Mouse (Mus musculus) layer of hippocampus, adult 18-20 months (tissue): Measurements from ENCODE around the gene Dcst2. TPM values are rescaled to one million over a fixed set of nuclear protein-coding genes. Genes with fewer than 3 reads are reported as not detected.

Source experiments
- DNase-seq, 2 experiments: peaks; one replicate each; pipeline ENCODE4 v3.0.0; 2022; ENCODE audit warnings: low spot score in 2 of 2
- total RNA-seq, 2 experiments: library from RNA; stranded (reverse); gene quantifications; 2 replicates each; pipeline ENCODE4 v1.2.3; 2021

Dcst2 gene
- total RNA-seq, 2 experiments from 2014 or later, result 0.22 to 0.41 TPM

DNA sequence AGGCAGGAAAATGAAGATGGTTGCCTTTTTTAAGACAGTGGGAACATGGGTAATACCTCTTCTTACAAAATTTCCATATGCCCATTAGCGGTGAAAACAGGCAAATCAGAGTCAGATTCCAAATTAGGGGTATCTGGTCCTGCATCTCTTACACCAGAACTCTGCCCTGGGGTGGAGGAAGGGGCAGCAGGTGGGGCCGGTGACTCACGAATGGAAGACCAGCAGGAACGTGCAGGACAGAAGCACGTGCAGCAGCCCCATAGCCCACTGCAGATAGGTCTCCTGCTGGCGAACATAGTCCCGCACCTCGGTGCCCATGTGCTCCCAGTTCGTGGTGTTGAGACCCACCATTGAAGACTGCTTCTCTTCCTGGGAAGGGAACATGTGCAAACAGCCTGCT is 5.7 kb upstream of the Dcst2 start:
- no peak for DNase-seq

DNA sequence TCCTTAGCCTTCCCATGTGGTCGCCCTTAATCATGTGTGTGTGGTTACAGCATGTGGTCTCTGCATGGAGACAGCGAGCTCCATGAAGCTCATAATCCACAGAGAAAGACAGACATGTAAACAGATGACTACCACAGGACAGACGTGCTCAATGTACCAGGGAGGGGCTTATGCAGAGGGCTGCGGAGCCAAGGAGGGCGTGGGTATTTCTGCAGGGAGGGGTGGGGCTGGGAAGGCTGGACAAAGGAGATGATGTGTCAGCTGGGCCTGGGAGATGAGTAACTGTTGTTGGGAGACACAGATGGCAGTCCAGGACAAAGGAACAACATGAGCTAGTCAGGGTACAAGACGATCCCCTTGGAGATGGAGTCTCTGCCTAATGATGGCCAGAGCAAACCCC is 2.1 kb upstream of the Dcst2 start:
- DNase-seq, result peak in 1 of 2 experiments; percentile 36

DNA sequence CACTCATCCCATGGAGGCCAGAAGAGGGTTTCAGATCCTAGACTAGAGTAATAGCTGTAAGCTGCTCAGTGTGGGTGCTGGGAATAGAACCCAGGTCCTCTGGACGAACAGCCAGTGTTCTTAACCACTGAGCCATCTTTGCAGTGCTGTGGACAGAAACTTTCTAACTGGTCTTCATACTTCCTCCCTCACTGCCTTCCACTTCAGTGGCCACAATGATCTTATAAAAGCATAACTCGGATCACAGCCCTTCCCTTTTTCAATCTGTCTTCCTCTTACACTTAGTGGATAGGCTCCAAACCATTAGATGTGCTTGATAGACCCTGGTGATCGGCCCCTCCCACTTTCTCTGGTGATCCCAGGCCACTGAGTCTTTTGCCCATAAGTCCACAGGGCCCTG is 1.5 kb upstream of the Dcst2 start:
- no peak for DNase-seq

DNA sequence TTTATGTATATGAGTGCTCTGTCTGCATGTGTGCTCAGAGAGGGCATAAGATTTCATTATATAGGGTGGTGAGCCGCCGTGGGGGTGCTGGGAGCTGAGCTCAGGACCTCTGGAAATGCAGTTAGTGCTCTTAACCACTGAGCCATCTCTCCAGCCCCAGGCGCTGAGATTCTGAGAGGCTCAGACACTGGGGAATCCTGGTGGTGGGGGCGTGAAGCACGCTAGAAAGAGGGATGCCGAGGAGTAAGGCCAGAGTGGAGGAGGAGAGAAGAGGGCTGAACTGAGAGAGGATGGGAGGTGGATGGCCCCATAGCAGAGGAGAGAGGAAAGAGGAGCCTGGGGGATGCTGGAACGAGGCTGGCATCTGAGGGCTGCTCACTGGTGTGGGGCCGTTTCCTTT is 2.9 kb downstream of the Dcst2 start:
- no peak for DNase-seq

DNA sequence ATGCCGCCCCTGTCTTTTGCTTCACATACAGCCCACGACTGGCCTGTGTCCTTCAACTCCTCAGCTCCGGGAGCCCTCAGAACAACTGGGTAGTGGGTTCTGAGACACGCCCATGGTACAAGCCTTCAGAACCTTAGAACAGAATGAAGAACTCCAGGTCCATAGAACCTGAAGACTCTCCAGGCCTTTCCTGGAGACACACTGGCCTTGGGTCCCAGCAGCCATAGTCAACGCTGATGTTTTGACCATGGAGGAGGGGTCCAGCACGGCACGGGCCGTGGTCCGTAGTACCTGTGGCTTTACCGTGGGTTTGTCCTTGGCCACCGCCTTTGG is 3.3 kb downstream of the Dcst2 start, which contains the start of gene Dcst1:
TSS of gene Dcst1 (minus strand) at position 101 of the 333 bp plus-strand sequence.
- no peak for DNase-seq

DNA sequence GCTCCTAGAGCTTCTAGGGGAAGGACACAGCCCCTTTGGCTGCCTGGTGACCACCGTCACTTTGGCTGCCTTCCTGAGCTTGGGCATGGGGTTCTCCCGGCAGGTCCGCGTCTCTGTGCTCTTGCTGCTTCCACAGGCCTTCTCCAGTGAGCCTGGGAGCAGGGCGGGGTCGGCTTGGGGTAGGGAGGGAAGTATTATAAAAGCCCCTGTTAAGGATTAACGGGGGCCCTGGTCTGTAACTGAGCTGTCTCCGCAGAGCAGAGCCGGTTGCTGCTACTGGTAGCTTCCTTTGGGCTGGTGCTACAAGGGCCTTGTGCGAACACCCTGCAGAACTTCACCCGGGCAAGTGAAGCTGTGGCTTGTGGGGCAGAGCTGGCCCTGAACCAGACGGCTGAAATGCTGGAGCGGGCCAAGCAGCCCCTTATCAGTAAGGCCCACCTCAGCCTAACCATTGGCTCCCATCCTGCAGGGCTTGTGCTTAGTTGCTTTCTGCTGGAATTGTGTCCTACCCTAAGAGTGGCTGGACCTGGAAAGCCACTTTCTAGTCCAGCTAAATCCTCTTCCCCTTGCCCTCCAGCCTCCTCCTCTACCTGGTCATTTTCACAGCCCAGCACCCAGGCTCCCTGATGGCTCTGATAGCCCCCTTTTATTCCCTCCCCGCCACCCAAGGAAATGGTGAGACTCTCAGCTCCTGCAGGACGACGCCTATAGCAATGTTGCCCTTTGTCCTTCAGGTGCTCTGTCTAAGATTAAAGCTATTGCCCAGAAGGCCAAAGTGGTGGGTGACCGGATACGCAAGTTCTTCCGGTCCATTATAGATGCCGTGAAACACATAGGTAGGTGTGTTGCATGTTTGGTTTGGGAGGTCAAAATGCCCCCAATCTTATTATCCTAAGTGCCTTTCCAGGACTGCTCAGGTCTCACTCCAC is 4.0 kb downstream of the Dcst2 start:
- no peak for DNase-seq

DNA sequence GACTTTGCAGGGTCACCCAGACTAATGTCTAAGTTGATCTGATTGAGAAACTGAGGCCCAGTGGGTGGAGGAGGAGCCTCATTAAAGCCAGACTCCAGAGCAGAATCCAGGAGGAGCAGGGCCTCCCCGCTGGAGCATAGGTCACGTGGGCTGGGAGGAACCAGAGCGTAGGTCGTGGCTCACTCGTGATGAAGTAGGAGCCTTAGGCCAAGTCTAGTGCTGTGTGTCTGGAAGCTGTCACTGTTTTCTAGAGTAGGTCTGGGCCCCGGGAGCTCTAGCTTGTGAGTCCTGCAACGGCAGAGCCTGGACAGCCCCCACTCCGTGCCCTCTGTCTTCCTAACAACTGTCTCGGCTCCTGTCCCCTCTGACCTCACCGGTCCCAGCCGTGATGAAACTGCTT is 5.6 kb downstream of the Dcst2 start:
- no peak for DNase-seq

DNA sequence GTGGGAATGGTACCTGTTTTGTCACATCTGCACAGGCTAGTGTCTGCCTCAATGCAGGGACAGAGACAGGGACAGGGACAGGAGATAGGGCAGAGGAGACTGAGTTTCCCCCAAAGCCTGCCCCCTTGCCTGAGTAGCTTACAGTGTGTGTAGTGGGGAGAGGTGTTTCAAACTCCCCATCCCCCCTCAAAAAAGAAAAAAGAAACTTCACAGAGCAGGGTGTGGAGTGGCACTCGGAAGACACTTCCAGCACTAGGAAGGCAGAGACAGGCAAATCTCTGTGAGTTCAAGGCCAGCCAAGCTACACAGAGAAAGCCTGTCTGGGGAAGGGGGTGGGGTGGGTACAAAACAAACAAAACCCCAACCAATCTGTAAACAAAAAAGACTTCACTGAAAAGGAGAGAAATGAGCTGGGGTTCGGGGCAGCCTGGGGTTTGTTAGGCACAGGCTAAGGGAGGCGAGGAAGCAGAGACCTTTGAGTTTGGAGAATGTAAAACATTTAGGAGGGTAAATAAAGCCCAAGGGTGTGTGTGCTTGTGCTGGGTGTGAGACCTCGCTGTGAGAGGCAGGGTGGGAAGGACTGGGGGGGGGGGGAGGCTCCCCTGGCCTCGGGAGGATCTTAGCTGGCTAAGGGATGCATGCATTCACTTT is 11.9 kb downstream of the Dcst2 start:
- no peak for DNase-seq

DNA sequence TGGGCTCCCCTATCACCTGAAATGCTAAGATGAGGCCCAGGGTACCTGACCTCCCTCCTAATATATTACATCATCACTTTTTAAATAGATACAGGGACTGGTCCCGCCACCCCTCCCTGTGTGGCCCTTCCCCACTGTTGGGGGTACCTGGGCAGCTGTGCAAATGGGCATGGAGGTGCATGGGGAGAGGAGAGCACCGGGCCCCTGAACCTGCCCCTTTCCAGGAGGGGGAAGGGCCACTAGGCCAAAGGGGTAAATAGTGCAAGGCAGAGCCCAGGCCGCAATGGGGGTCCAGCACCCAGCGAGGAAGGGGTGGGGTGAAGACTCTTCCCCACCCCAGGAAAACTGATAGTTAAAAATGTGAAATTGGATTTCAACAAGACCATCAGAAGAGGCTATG is 16.1 kb downstream of the Dcst2 start:
- no peak for DNase-seq

DNA sequence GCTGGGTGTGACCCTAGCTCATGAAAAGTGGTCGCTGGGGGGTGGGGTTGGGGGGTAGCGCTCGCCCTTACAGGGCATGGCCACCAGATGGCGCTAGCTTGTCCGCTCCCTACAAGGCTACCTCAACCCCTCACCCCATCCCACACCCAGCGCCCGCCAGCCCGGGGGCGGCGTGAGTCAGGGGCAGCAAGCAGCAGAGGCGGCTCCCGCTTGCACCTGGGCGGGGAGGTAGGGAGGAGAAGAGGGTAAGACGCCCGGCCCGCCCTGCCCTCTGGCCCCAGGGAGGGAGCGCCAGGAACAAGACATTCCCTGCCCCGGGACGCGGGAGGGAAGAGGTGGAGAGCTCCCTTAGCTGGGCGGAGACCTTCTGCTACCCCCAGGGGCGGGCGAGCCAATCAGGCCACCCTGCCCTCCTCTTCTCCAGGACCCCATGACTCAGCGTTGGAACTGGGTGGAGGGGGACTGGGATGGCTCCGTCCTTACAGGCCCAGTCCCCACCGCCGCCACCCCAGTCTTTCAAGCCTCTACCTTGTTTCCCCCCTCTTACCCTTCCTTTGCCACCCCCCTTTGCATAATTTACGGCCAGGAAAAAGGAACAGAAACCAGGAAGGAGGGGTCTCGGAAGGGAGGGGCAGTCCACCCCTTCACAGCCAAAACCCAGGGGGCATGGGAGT is 16.8 kb downstream of the Dcst2 start:
- peak; percentile 56 to 63 for DNase-seq

DNA sequence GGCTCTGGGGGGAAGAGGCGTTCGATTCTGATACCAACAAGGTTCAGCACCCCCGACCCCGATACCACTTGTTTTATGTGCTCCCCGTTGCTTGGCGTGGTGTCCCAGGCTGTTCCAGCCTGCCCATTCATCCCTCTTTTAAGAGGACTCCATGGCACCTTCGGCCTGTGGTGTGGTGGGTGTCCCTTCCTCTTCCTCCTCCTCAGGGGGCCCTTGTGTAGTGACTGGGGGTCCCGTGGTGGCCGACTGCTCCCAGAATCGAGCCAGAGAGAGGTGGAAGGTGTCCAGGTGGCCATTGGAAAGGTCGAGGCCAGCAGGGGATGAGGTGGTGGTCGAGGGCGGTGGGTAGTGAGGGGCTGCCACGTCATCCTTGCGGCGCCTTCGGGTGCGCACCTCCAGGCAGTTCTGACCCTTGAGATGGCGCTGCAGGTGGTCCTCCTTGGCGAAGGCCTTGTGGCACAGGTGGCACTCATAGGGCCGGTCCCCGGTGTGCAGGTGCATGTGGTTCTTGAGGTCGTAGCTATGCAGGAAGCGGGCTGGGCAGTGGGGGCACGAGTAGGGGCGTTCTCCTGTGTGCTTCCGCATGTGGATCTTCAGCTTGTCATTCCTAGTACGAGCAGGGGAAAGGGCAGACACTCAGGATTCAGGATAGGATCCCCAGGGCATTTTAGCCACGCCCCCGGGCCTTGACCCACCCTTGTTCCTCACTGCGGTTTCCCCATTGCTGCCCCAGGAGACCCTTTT is 17.8 kb downstream of the Dcst2 start:
- DNase-seq, result no peak

DNA sequence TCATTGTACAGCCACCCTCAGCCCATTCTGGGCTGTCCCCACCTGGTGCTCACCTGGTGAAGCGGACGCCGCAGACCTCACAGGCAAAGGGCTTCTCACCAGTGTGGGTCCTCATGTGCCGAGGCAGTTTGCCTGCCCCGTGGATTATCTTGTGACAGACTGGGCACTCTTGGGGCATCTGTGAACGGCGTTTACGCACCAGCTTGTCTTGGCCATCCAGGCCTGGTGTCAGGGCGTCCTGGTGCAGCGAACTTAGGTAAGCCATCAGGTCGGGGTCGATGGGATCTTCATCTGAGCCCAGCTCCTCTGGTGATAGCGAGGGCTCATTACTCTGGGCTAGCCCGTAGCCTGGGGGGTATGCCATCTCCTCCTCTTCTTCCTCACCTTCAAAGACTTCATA is 18.5 kb downstream of the Dcst2 start:
- no peak for DNase-seq

DNA sequence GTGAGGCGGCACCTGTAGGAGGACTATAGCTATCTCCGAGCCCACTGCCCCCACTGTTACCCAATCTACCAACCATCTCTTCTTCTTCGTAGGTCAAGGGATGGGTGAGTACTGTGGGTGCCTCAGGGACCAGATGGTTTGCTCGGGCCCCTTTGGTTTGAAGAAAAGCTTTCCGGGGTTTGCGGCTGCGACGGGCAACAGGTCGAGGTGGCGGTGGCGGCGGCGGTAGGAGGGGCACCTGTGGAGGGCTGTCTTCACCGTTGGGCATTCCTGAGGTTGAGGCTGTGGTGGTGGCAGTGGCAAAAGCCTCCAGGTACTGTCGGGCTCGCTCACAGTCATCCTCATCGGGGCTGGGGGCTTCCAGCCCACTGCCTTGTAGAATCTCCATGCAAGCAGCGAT is 18.9 kb downstream of the Dcst2 start:
- DNase-seq, result no peak

DNA sequence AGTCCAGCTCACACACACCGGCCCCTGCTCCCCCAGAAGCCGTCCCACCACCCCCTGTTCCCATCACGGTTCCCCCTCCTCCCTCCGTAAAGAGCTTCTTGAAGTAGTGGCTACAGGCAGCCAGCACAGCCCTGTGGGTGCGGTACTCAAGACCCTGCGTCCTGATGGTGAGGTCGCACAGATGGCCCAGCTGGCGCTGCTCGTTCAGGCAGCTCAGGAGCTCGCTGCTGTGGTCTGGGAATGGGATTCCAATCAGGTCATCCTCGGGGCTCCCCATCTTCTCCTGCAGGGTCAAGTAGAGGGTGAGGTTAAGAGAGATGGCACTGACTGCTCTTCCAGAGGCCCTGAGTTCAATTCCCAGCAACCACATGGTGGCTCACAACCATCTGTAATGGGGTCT is 19.5 kb downstream of the Dcst2 start:
- DNase-seq, result no peak

DNA sequence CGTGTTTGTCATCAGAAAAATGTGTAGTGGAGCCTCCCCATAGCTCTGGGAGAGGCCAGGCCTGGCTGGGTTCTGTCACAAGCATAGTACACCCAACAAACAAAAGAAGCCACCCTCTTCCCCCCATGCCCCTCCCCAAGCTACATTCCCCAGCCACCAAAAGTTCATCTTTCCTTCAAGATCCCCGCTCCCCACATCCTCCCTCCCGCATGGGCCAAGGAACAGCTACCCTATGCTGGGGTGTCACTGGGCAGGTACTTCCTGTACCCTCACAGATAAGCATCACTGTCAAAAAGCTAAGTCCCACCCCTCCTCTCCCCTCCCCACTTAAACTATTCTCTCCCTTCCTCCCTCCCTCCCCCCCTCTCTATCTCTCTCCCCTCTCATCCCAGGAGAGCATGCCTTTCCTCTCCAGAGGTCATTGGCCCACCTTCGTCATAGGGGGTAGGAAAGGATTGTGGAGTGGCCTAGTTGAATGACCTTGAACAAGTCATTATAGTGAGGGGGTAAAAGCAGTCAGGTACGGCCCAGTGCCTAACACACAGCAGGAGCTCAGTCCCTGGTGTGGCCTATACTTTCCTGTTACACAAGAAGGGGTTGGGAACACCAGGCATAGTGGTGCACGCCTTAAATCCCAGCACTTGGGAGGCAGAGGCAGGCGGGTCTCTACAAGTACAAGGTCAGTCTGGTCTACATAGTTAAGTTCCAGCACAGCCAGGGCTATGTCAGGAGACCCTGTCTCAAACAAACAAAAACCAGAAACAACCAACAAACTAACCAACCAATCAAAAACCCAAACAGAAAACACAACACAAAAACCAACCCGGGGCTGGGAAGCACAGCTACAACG is 20.5 kb downstream of the Dcst2 start:
- no peak for DNase-seq

DNA sequence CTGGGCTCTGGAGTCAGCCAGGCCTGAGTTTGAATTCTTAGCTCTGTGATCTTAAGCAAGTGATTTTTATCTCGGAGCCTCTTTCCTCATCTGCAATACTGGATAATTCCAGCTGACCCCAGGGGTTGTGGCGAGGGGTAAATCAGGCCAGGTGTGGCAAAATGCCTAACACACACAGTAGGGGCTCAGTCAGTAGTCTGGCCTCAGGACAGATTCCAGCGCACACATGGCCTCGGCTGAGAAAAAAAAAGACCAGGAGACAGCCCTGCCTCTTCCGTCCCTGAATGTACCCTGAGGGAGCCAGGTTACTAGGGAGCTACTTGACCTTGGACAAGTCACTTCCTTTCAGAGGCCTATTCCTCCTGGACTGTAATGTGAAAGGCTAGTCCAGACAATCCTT is 21.2 kb downstream of the Dcst2 start:
- no peak for DNase-seq

DNA sequence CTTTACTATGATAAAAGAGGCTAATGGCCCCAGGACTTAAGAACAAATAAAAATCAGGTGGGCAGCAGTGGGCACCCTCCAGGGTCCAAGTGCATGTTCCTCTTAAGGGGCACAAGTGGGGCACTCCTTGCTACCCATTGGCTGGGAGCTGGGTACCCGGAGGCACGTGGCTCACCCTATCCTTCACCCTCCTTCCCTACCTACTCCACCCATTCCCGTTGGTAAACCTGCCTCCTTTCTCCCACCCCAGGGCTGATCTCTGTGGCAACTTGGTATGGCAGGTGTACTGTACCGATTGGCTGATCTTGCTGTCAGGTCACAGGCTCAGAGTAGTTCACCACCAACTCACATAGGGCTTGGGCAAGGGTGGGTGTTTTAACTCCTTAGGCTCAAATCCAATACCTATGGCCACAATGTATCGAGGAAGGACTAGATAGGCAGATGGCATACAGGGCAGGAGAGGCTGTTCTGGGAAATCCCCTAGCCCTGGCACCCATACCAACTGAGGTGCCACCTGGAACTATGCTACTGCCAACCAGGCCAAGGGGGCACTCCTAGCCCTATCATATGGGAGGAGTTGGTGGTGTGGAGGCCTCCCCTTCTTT is 22.0 kb downstream of the Dcst2 start:
- no peak for DNase-seq

DNA sequence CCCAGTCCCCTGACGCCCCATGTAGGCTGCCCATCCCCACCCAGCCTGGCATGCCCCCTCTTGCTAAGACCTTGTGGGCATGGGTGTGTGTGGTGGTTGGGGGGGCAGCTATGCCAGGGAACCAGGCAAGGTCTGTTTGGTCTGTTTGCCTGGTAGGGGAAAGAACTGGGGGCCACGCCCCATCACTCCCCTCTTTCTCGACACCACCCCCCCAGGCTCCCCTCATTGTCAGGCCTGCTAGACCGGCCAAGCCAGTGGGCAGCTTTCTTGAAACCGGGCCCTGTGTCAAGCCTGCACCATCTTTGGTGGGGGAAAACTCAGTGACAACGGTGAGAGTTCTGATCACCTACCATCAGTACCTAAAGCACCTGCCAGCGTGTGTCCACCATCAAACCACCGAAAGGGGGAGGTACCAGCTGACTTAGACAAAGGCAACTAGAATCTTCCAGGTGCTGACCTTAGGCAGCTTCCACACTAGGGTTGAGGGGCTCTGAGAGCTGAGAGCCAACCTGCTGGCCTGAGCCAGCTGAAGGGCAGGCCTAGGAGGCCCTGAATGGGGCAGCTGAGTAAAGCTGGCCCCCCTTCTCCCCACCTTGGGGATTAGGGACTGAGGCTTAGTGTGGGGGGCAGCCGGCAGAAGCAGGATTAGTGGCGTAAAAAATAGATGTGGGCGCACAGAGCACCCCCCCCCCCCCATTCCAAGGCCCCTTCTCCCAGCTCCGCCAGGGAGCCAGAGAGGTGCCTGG is 22.7 kb downstream of the Dcst2 start:
- no peak for DNase-seq

DNA sequence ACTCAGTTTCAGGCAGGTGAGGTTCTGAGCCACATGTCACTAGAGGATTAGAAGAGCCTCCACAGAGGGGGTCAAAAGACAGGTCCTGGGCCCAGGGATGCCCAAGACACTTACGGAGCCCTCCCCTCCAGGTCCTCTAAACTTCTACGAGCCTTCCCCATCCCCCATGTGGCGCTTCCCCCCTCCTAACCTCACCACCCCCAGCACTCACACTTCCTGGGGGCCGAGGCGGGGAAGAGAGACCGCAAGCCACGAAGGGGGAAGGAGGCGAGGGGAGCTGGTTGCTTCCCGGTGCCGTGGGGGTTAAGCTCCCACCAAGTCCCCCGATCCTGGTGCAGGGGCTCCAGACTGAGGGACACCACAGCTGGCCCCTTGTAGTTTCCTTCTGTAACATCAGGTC is 23.7 kb downstream of the Dcst2 start:
- no peak for DNase-seq
